Mouse (Mus musculus): ENCODE results near the gene Timm13. TPM values are rescaled to one million over a fixed set of nuclear protein-coding genes. Genes with fewer than 3 reads are reported as not detected.

Gene Timm13
- polyA plus RNA-seq, 1 experiment: 310 TPM

- DNase-seq: peak; percentile 51
- Histone ChIP-seq H3K27me3 (ENCODE audit: control insufficient read depth, insufficient read depth, low read length) (peaks cover 12% of the 10 kb centered on the region; the same call in 1 of the 2 replicates), H3K4me3 (ENCODE audit: control insufficient read depth, insufficient read depth, low read length) (peak overlapping the region; percentile 30), H3K4me1 (replicated peaks; ENCODE audit: control insufficient read depth, insufficient read depth, low read length) (peaks cover 41% of the 10 kb centered on the region), H3K27ac (ENCODE audit: control insufficient read depth, insufficient read depth, low read length) (no peak overlapping the region), H3K36me3 (ENCODE audit: control insufficient read depth, insufficient read depth, low read length) (no peaks in the 10 kb centered on the region)
- 2% methylated on average over 44 of the region's 45 CpGs for WGBS
- TF ChIP-seq POLR2A (IDR thresholded peaks at IDR 0.05; ENCODE audit: control insufficient read depth, extremely low read depth, insufficient read depth, low read length, poor library complexity) (no peak), CTCF (IDR thresholded peaks at IDR 0.05; ENCODE audit: borderline replicate concordance, control insufficient read depth, extremely low read depth, insufficient read depth, low read length, poor library complexity) (no peak)
Observed at GRCm38 (mm10) chr10:80930361-80931152, 29.8 kb upstream of the Timm13 start.

GRCm38 (mm10) chr10:80929299-80930226, 28.8 kb upstream of the Timm13 start, which contains the start of gene Gadd45b:
TSS of gene Gadd45b (plus strand) at chr10:80930073.
- peaks cover 41% of the 10 kb centered on the region for H3K4me1 ChIP-seq (replicated peaks; ENCODE audit: control insufficient read depth, insufficient read depth, low read length)
- peak within 1 kb of the TSS; percentile 61 for H3K4me3 ChIP-seq (ENCODE audit: control insufficient read depth, insufficient read depth, low read length)
- WGBS: under 1% methylated on average over 56 of the region's 56 CpGs
- TF ChIP-seq CTCF (IDR thresholded peaks at IDR 0.05; ENCODE audit: borderline replicate concordance, control insufficient read depth, extremely low read depth, insufficient read depth, low read length, poor library complexity) (no peak), POLR2A (IDR thresholded peaks at IDR 0.05; ENCODE audit: control insufficient read depth, extremely low read depth, insufficient read depth, low read length, poor library complexity) (peak; percentile 97)
- DNase-seq: peak; percentile 98
- H3K36me3 ChIP-seq (ENCODE audit: control insufficient read depth, insufficient read depth, low read length): no peaks in the 10 kb centered on the region
- H3K27ac ChIP-seq (ENCODE audit: control insufficient read depth, insufficient read depth, low read length): peak within 1 kb of the TSS; percentile 14; the same call in 1 of the 2 replicates
- peaks cover 12% of the 10 kb centered on the region; the same call in 1 of the 2 replicates for H3K27me3 ChIP-seq (ENCODE audit: control insufficient read depth, insufficient read depth, low read length)

GRCm38 (mm10) chr10:80928586-80929298, 28.0 kb upstream of the Timm13 start:
- TF ChIP-seq CTCF (IDR thresholded peaks at IDR 0.05; ENCODE audit: borderline replicate concordance, control insufficient read depth, extremely low read depth, insufficient read depth, low read length, poor library complexity) (peak; percentile 93), POLR2A (IDR thresholded peaks at IDR 0.05; ENCODE audit: control insufficient read depth, extremely low read depth, insufficient read depth, low read length, poor library complexity) (peak; percentile 6; the same call in 1 of the 2 replicates)
- WGBS: under 1% methylated on average over 48 of the region's 48 CpGs
- DNase-seq: peak; percentile 90
- Histone ChIP-seq H3K36me3 (ENCODE audit: control insufficient read depth, insufficient read depth, low read length) (no peaks in the 10 kb centered on the region), H3K27me3 (ENCODE audit: control insufficient read depth, insufficient read depth, low read length) (peaks cover 12% of the 10 kb centered on the region; the same call in 1 of the 2 replicates), H3K4me3 (ENCODE audit: control insufficient read depth, insufficient read depth, low read length) (peak overlapping the region; percentile 61), H3K27ac (ENCODE audit: control insufficient read depth, insufficient read depth, low read length) (no peak overlapping the region), H3K4me1 (replicated peaks; ENCODE audit: control insufficient read depth, insufficient read depth, low read length) (peaks cover 40% of the 10 kb centered on the region)

- Histone ChIP-seq H3K27ac (ENCODE audit: control insufficient read depth, insufficient read depth, low read length) (no peak overlapping the region), H3K36me3 (ENCODE audit: control insufficient read depth, insufficient read depth, low read length) (no peaks in the 10 kb centered on the region), H3K4me1 (replicated peaks; ENCODE audit: control insufficient read depth, insufficient read depth, low read length) (peaks cover 32% of the 10 kb centered on the region), H3K27me3 (ENCODE audit: control insufficient read depth, insufficient read depth, low read length) (no peaks in the 10 kb centered on the region), H3K4me3 (ENCODE audit: control insufficient read depth, insufficient read depth, low read length) (no peak overlapping the region)
- no peak for DNase-seq
- 79% methylated on average over 3 of the region's 3 CpGs for WGBS
- TF ChIP-seq CTCF (IDR thresholded peaks at IDR 0.05; ENCODE audit: borderline replicate concordance, control insufficient read depth, extremely low read depth, insufficient read depth, low read length, poor library complexity): no peak
- TF ChIP-seq POLR2A (IDR thresholded peaks at IDR 0.05; ENCODE audit: control insufficient read depth, extremely low read depth, insufficient read depth, low read length, poor library complexity): no peak
Observed at GRCm38 (mm10) chr10:80925472-80925871, 24.7 kb upstream of the Timm13 start.

GRCm38 (mm10) chr10:80921923-80922322, 21.2 kb upstream of the Timm13 start:
- no peaks in the 10 kb centered on the region for H3K36me3 ChIP-seq (ENCODE audit: control insufficient read depth, insufficient read depth, low read length)
- H3K4me3 ChIP-seq (ENCODE audit: control insufficient read depth, insufficient read depth, low read length): no peak overlapping the region
- peaks cover 25% of the 10 kb centered on the region for H3K4me1 ChIP-seq (replicated peaks; ENCODE audit: control insufficient read depth, insufficient read depth, low read length)
- TF ChIP-seq POLR2A (IDR thresholded peaks at IDR 0.05; ENCODE audit: control insufficient read depth, extremely low read depth, insufficient read depth, low read length, poor library complexity) (no peak), CTCF (IDR thresholded peaks at IDR 0.05; ENCODE audit: borderline replicate concordance, control insufficient read depth, extremely low read depth, insufficient read depth, low read length, poor library complexity) (no peak)
- WGBS: 24% methylated on average over 16 of the region's 16 CpGs
- H3K27ac ChIP-seq (ENCODE audit: control insufficient read depth, insufficient read depth, low read length): no peak overlapping the region
- H3K27me3 ChIP-seq (ENCODE audit: control insufficient read depth, insufficient read depth, low read length): no peaks in the 10 kb centered on the region
- no peak for DNase-seq
